Mouse (Mus musculus): Measurements from ENCODE around the gene Zmym4. TPM values are rescaled to one million over a fixed set of nuclear protein-coding genes. Genes with fewer than 3 reads are reported as not detected.

The Zmym4 gene
- polyA plus RNA-seq, 1 experiment from 2014 or later = 27.8 TPM

- H3K9me3 ChIP-seq = no peaks in the 10 kb centered on the region
- H3K4me2 ChIP-seq (replicated peaks) = no peak overlapping the region
- no peak overlapping the region for H3K27ac ChIP-seq
- ATAC-seq (ENCODE audit: low FRiP score, low read depth) = no peak
- no peak overlapping the region for H3K4me3 ChIP-seq
- 92% methylated on average over 8 of the region's 8 CpGs for WGBS
- no peaks in the 10 kb centered on the region for H3K27me3 ChIP-seq
- H3K4me1 ChIP-seq = no peaks in the 10 kb centered on the region
- H3K9ac ChIP-seq = no peak overlapping the region
- peaks cover 65% of the 10 kb centered on the region for H3K36me3 ChIP-seq
These were observed 78.1 kb downstream of the Zmym4 start for GRCm38 (mm10) chr4:126889879-126890278.

GRCm38 (mm10) chr4:126885953-126886352 lies 82.0 kb downstream of the Zmym4 start:
- H3K27me3 ChIP-seq = no peaks in the 10 kb centered on the region
- peaks cover 57% of the 10 kb centered on the region for H3K36me3 ChIP-seq
- H3K4me3 ChIP-seq = no peak overlapping the region
- H3K9me3 ChIP-seq = no peaks in the 10 kb centered on the region
- no peak overlapping the region for H3K9ac ChIP-seq
- ATAC-seq (ENCODE audit: low FRiP score, low read depth) = no peak
- no peaks in the 10 kb centered on the region for H3K4me1 ChIP-seq
- 54% methylated on average over 1 of the region's 1 CpGs for WGBS
- no peak overlapping the region for H3K27ac ChIP-seq
- H3K4me2 ChIP-seq (replicated peaks) = no peak overlapping the region

DNA sequence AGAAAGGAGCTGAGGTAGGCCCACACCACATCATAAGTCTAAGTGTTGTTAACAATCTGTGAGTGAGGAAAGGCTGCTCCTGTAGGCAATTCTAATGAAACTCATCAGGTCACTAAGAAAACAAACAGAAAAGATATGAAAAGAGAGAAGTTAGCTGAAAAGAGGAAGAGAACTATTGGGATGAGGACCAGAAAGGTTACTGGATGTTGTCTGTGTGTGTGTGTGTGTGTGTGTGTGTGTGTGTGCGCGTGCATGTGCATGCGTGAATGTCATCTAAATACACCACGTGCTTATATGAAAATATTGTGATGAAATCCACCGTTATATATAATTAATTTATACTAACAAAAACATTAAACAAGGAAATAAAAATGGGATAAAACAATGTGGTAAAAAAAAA lies 84.3 kb downstream of the Zmym4 start:
- no peak overlapping the region for H3K4me2 ChIP-seq (replicated peaks)
- no peak overlapping the region for H3K9ac ChIP-seq
- peaks cover 54% of the 10 kb centered on the region for H3K36me3 ChIP-seq
- H3K27ac ChIP-seq = no peak overlapping the region
- 96% methylated on average over 5 of the region's 5 CpGs for WGBS
- no peaks in the 10 kb centered on the region for H3K4me1 ChIP-seq
- H3K4me3 ChIP-seq = no peak overlapping the region
- no peaks in the 10 kb centered on the region for H3K9me3 ChIP-seq
- H3K27me3 ChIP-seq = no peaks in the 10 kb centered on the region
- no peak for ATAC-seq (ENCODE audit: low FRiP score, low read depth)

GRCm38 (mm10) chr4:126879560-126880275 lies 88.2 kb downstream of the Zmym4 start:
- H3K27me3 ChIP-seq = no peaks in the 10 kb centered on the region
- 76% methylated on average over 5 of the region's 5 CpGs for WGBS
- no peaks in the 10 kb centered on the region for H3K9me3 ChIP-seq
- H3K27ac ChIP-seq = no peak overlapping the region
- no peak for ATAC-seq (ENCODE audit: low FRiP score, low read depth)
- H3K9ac ChIP-seq = no peak overlapping the region
- H3K36me3 ChIP-seq = peaks cover 67% of the 10 kb centered on the region
- H3K4me1 ChIP-seq = no peaks in the 10 kb centered on the region
- no peak overlapping the region for H3K4me3 ChIP-seq
- no peak overlapping the region for H3K4me2 ChIP-seq (replicated peaks)

- WGBS = 60% methylated on average over 7 of the region's 7 CpGs
- Histone ChIP-seq H3K27ac (no peak overlapping the region), H3K27me3 (no peaks in the 10 kb centered on the region), H3K36me3 (peaks cover 64% of the 10 kb centered on the region), H3K4me3 (no peak overlapping the region), H3K9me3 (no peaks in the 10 kb centered on the region), H3K4me2 (replicated peaks) (no peak overlapping the region), H3K9ac (no peak overlapping the region), H3K4me1 (no peaks in the 10 kb centered on the region)
- 0 out of 2 replicates have a peak, but pooled peaks have one; percentile 15 for ATAC-seq (ENCODE audit: low FRiP score, low read depth)
These were observed 95.2 kb downstream of the Zmym4 start for GRCm38 (mm10) chr4:126872717-126873116.

DNA sequence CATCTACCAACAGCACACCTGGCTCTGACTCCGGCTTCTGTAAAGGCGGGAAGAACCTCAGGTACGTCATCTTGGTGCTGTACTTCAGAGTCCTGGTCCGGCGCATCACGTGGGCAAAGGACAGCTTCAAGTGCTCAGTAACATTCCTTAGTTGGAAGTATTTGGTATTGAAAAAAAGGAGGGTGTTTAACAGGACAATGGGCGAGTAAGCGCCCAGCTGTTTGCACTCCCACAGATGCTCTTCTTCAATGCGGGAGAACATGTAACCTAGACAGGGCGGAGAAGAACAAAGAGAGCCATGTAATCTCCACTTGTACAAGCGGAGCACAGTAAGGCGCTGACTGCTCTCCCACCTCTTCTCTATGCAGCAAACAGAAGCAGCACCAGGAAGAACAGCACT lies 99.2 kb downstream of the Zmym4 start:
- Histone ChIP-seq H3K27ac (no peak overlapping the region), H3K36me3 (peaks cover 67% of the 10 kb centered on the region), H3K4me2 (replicated peaks) (no peak overlapping the region), H3K4me1 (no peaks in the 10 kb centered on the region), H3K27me3 (no peaks in the 10 kb centered on the region), H3K9ac (no peak overlapping the region), H3K9me3 (no peaks in the 10 kb centered on the region), H3K4me3 (no peak overlapping the region)
- whole genome bisulfite sequencing = 95% methylated on average over 12 of the region's 12 CpGs
- no peak for ATAC-seq (ENCODE audit: low FRiP score, low read depth)

GRCm38 (mm10) chr4:126861514-126862266 lies 106.2 kb downstream of the Zmym4 start:
- Histone ChIP-seq H3K36me3 (peaks cover 74% of the 10 kb centered on the region), H3K4me2 (replicated peaks) (no peak overlapping the region), H3K9ac (no peak overlapping the region), H3K9me3 (no peaks in the 10 kb centered on the region), H3K27me3 (no peaks in the 10 kb centered on the region), H3K4me1 (no peaks in the 10 kb centered on the region), H3K4me3 (no peak overlapping the region), H3K27ac (no peak overlapping the region)
- 81% methylated on average over 11 of the region's 11 CpGs for WGBS
- ATAC-seq (ENCODE audit: low FRiP score, low read depth) = no peak

DNA sequence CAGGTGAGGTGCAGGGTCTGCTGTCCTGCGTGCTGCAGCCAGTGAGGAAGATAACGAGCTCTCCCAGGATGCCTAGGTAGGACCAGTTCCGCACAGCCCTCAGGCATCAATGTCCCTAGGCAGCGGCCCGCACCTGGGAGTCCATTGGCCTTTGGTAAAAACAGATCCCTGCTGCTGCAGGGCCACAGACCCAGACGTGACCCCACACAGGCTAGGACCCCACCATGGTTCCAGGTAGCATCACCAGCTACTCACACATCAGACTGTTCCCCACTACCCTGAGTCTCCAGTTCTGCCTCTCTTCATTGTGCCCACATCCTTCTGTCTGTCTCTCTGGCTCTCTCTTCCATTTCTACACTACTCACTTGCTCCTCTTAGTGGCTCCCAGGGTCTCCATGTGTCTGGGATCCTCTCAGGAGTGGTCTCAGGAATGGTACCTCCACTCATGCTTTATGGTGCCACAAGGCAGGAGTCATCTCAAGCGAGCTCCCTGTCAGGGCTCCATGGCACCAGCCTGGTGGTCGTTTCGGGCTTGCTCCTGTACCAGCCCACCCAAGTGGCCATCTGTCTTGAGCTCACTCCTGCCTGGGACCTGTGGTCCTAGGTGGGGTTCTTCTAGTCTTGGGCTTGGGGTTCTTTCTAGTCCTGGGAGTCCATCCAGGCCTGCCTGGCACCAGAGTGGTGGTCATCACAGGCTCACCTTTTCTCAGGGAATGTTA lies 107.5 kb downstream of the Zmym4 start:
- WGBS = 78% methylated on average over 9 of the region's 9 CpGs
- H3K4me1 ChIP-seq = no peaks in the 10 kb centered on the region
- peaks cover 66% of the 10 kb centered on the region for H3K36me3 ChIP-seq
- H3K27ac ChIP-seq = no peak overlapping the region; the same call in 1 of the 2 replicates
- H3K9me3 ChIP-seq = no peaks in the 10 kb centered on the region
- no peak overlapping the region for H3K4me3 ChIP-seq
- H3K4me2 ChIP-seq (replicated peaks) = no peak overlapping the region
- H3K27me3 ChIP-seq = no peaks in the 10 kb centered on the region
- H3K9ac ChIP-seq = no peak overlapping the region
- ATAC-seq (ENCODE audit: low FRiP score, low read depth) = no peak

DNA sequence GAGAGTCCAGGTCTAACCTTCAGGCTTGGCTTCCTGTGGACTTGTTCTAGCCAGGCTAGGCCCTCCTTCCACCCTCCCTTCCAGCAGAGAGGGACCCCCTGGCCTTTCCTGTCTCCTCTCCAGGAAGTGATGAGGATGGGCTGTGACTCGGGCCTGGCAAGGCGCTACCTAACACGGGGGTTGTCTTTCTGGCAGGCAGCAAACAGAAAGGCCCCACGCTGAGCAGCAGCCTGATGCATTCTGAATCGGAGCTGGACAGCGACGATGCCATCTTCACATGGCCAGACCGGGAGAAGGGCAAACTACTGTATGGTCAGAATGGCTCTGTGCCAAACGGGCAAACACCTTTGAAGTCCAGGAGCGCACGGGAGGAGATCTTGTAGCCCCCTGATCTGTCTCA lies 115.0 kb downstream of the Zmym4 start:
- Histone ChIP-seq H3K36me3 (peaks cover 50% of the 10 kb centered on the region), H3K4me1 (peaks cover 4% of the 10 kb centered on the region; the same call in 1 of the 2 replicates), H3K9me3 (no peaks in the 10 kb centered on the region), H3K9ac (no peak overlapping the region), H3K4me3 (no peak overlapping the region), H3K27me3 (no peaks in the 10 kb centered on the region), H3K4me2 (replicated peaks) (no peak overlapping the region), H3K27ac (no peak overlapping the region)
- ATAC-seq (ENCODE audit: low FRiP score, low read depth) = 0 out of 2 replicates have a peak, but pooled peaks have one; percentile 6
- 69% methylated on average over 11 of the region's 11 CpGs for WGBS

GRCm38 (mm10) chr4:126850778-126851080 lies 117.2 kb downstream of the Zmym4 start:
- ATAC-seq (ENCODE audit: low FRiP score, low read depth) = no peak
- Histone ChIP-seq H3K9me3 (no peaks in the 10 kb centered on the region), H3K4me2 (replicated peaks) (no peak overlapping the region), H3K27ac (no peak overlapping the region), H3K27me3 (no peaks in the 10 kb centered on the region), H3K36me3 (peaks cover 68% of the 10 kb centered on the region), H3K4me1 (peaks cover 4% of the 10 kb centered on the region; the same call in 1 of the 2 replicates), H3K9ac (no peak overlapping the region), H3K4me3 (no peak overlapping the region)
- 62% methylated on average over 4 of the region's 4 CpGs for WGBS

GRCm38 (mm10) chr4:126850019-126850777 lies 117.7 kb downstream of the Zmym4 start:
- Histone ChIP-seq H3K9ac (no peak overlapping the region), H3K9me3 (no peaks in the 10 kb centered on the region), H3K36me3 (peaks cover 70% of the 10 kb centered on the region), H3K27ac (no peak overlapping the region), H3K4me3 (no peak overlapping the region), H3K27me3 (no peaks in the 10 kb centered on the region), H3K4me2 (replicated peaks) (no peak overlapping the region), H3K4me1 (peaks cover 4% of the 10 kb centered on the region; the same call in 1 of the 2 replicates)
- ATAC-seq (ENCODE audit: low FRiP score, low read depth) = no peak
- 79% methylated on average over 7 of the region's 7 CpGs for WGBS
